Mouse (Mus musculus): ENCODE data around the gene Gm21663.
"Not testable (repeated sequence)": the region's sequence is repeated elsewhere in the genome, so short reads cannot be mapped to it uniquely, and the experiment has no call there.

DNA sequence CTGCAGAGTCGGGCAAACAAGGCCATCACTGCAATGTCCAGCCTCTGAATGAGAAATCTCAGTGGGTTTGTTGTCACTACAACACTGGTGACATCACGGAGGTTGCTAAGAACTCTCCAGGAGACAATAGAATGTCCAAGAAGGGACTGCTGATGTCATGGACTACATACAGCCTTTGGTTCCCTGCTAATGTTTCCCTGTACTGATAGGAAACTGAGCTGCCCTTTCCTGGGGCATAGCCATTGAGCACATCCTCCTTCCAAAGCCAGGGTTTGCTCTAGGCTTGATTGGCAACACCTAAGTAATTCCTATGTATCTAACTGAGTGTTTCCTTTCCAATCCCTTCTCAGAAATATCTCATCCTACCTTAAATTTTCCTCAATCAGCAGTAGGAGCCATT lies at the start of gene Gm21663:
- not testable (repeated sequence) for TF ChIP-seq CTCF (IDR thresholded peaks at IDR 0.05; ENCODE audit: low read depth, low read length); TAL1 (conservative IDR thresholded peaks at IDR 0.05; ENCODE audit: low read depth, low read length)
